Mouse (Mus musculus) neural tube, embryonic 13.5 days (tissue): ENCODE measurements around the gene Ccdc138. TPM values are rescaled to one million over a fixed set of nuclear protein-coding genes. Genes with fewer than 3 reads are reported as not detected.

Experiments used
- ATAC-seq: fragments of 200-750 bp; cut with Nextera tagmentation; 2 replicates; pipeline ENCODE4 v1.8.0; 2017; ENCODE audit warnings: low read depth, mild to moderate bottlenecking, moderate TSS enrichment, moderate library complexity
- H3K27ac ChIP-seq: fragments of 300-500 bp; sonication (generic); replicated peaks from 2 replicates; pipeline ENCODE4 v1.5.1; 2015; ENCODE audit warnings: moderate library complexity, mild to moderate bottlenecking, inconsistent platforms
- H3K27me3 ChIP-seq: fragments of 300-500 bp; sonication (generic); 2 replicates; pipeline ENCODE4 v1.6.1; 2015; ENCODE audit warnings: mild to moderate bottlenecking, inconsistent platforms
- H3K36me3 ChIP-seq: fragments of 300-500 bp; sonication (generic); 2 replicates; pipeline ENCODE4 v1.6.1; 2015; ENCODE audit warnings: mild to moderate bottlenecking, inconsistent platforms
- H3K4me1 ChIP-seq: fragments of 300-500 bp; sonication (generic); replicated peaks from 2 replicates; pipeline ENCODE4 v1.6.1; 2015; ENCODE audit warnings: inconsistent platforms
- H3K4me2 ChIP-seq: fragments of 300-500 bp; sonication (generic); 2 replicates; pipeline ENCODE4 v1.6.1; 2015; ENCODE audit warnings: inconsistent platforms, mild to moderate bottlenecking, moderate library complexity
- H3K4me3 ChIP-seq: fragments of 300-500 bp; sonication (generic); 2 replicates; pipeline ENCODE4 v1.5.1; 2015; ENCODE audit warnings: mild to moderate bottlenecking, inconsistent platforms
- H3K9ac ChIP-seq: fragments of 300-500 bp; sonication (generic); 2 replicates; pipeline ENCODE4 v1.6.1; 2015; ENCODE audit warnings: moderate library complexity, mild to moderate bottlenecking, inconsistent platforms
- H3K9me3 ChIP-seq: fragments of 300-500 bp; sonication (generic); 2 replicates; pipeline ENCODE4 v1.6.1; 2016; ENCODE audit warnings: inconsistent platforms
- WGBS: fragments of 180-500 bp; shearing (Covaris S2); methylation state at CpG from one replicate; pipeline ENCODE4 v1.1.7; 2015; 5-methylcytosine and 5-hydroxymethylcytosine counted together
- polyA plus RNA-seq: library from polyadenylated mRNA; unstranded; fragments of >200 nt; fragmentation: Nextera tagmentation; extraction: Ambion mirVana; gene quantifications from 2 replicates; pipeline ENCODE4 v1.2.1, GENCODE M21; 2015

Gene Ccdc138
- polyA plus RNA-seq, 1 experiment from 2014 or later: 7.7 TPM

GRCm38 (mm10) chr10:58618501-58619216, 120.9 kb downstream of the Ccdc138 start:
- H3K4me3 ChIP-seq: no peak overlapping the region
- H3K27me3 ChIP-seq: no peaks in the 10 kb centered on the region
- H3K27ac ChIP-seq: no peak overlapping the region
- no peaks in the 10 kb centered on the region for H3K9me3 ChIP-seq
- H3K4me2 ChIP-seq: no peak overlapping the region
- H3K4me1 ChIP-seq: peaks cover 11% of the 10 kb centered on the region
- H3K9ac ChIP-seq: no peak overlapping the region
- 92% methylated on average over 17 of the region's 17 CpGs for WGBS
- ATAC-seq: no peak
- no peaks in the 10 kb centered on the region for H3K36me3 ChIP-seq

- Histone ChIP-seq H3K4me2 (no peak overlapping the region), H3K9ac (no peak overlapping the region), H3K27me3 (no peaks in the 10 kb centered on the region), H3K4me3 (no peak overlapping the region), H3K9me3 (no peaks in the 10 kb centered on the region), H3K27ac (no peak overlapping the region), H3K36me3 (no peaks in the 10 kb centered on the region), H3K4me1 (peaks cover 11% of the 10 kb centered on the region)
- 57% methylated on average over 4 of the region's 4 CpGs for WGBS
- ATAC-seq: no peak
Measured at GRCm38 (mm10) chr10:58619266-58619665, 121.5 kb downstream of the Ccdc138 start.

DNA sequence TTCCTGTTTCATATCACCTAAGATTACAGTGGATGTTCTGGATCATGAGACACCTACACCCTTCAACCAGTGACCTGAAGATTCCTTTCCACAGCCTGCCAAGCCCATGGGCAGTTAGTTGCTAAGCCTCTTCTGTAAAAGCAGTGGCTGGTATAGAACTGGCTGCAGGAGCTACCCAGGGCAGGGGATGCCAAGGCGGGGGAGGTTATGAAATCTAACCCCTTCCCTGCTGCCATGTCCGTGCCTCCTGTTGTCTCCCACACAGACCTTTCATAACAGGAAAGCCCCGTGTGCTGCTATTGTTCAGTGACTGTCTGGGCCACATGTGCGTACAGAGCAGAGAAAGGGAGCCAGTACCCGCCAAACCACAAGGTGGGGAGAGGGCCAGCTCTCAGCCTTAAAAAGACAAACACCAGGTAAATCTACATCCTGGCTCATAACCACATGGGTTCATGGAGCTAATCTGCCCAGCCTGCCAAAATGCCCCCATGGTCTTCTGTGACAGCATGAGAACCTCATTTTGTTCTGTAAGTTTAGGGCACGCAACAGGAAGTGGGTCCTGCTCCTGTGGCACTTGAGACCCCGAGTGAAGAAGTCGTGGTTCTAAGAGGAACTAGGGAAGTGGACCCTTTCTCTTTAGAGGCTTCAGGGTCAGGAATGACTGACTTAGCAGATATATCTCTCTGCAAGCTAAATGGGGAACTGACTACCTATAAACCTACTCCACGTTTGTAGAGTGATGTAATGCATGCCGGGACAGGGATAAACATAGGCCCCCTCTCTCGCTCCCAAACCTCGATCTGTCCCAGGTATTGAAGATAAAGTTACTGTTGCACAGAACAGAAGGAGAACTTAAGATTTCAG, 127.3 kb downstream of the Ccdc138 start:
- H3K9ac ChIP-seq: no peak overlapping the region
- no peaks in the 10 kb centered on the region for H3K4me1 ChIP-seq
- no peak overlapping the region for H3K27ac ChIP-seq
- no peak for ATAC-seq
- H3K4me2 ChIP-seq: no peak overlapping the region
- no peak overlapping the region for H3K4me3 ChIP-seq
- H3K27me3 ChIP-seq: no peaks in the 10 kb centered on the region
- no peaks in the 10 kb centered on the region for H3K36me3 ChIP-seq
- WGBS: 78% methylated on average over 12 of the region's 12 CpGs
- no peaks in the 10 kb centered on the region for H3K9me3 ChIP-seq

Other genes starting within 250 kb of the Ccdc138 start
- gene Gcc2, start 242.5 kb upstream of the Ccdc138 start, polyA plus RNA-seq: 85.1 and 85.3 TPM in 2 replicates
- 72.2 and 75.3 TPM in 2 replicates for gene Lims1, start 174.5 kb upstream of the Ccdc138 start, polyA plus RNA-seq
- 17.3 and 19.6 TPM in 2 replicates for gene Ranbp2, start 51.0 kb upstream of the Ccdc138 start, polyA plus RNA-seq
- gene Edar, start 177.7 kb downstream of the Ccdc138 start, polyA plus RNA-seq: 0.06 TPM in 1 of 2 replicates, not detected in the other
- not detected in 2 replicates for gene Gm17542, start 220.3 kb downstream of the Ccdc138 start, polyA plus RNA-seq